Mouse (Mus musculus) right cerebral cortex, postnatal 14 days (tissue): ENCODE measurements at regions not wholly inside any gene's neighbourhood (a gene's known extent, or its start where the extent isn't known, plus 50 kb on each side); places are given as distances from the start of the nearest gene placed in this dataset.
"Not testable (repeated sequence)": the region's sequence is repeated elsewhere in the genome, so short reads cannot be mapped to it uniquely, and the experiment has no call there.

ENCODE experiments used
- DNase-seq: peaks from one replicate; pipeline ENCODE4 v3.0.0; 2022

DNA sequence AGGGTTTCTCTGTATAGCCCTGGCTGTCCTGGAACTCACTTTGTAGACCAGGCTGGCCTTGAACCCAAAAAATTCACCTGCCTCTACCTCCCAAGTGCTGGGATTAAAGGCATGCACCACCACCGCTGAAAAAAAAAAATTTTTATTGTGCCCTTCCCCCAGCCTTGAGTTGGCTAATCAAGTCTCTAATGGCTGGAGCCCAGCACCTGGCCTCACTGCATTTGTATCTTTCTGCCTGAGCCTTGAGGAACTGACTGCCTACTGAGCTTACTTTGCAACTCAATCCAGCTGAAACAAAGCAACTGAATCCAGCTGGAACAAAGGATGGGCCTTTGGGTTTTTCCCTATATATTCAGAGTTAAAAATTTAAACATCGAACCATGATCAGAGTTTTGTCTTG, 153.3 kb upstream of the Ccnh start:
- no peak for DNase-seq

DNA sequence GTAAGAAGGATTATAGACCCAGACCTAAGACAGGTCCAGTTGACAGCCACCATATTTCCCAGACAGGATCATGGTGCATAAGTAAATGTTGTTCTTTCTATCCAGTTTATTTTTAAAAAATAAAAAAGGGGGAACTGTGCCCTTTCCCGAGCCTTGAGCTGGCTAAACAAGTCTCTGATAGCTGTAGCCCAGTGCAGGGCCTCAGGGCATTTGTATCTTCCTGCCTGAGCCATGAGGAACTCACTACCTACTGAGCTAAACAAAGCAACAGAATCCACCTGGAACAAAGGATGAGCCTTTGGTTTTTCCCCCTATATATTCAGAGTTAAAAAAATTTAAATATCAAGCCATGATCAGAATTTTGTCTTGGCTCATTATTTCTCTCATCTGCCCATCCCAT, 152.4 kb upstream of the Ccnh start:
- DNase-seq: no peak

DNA sequence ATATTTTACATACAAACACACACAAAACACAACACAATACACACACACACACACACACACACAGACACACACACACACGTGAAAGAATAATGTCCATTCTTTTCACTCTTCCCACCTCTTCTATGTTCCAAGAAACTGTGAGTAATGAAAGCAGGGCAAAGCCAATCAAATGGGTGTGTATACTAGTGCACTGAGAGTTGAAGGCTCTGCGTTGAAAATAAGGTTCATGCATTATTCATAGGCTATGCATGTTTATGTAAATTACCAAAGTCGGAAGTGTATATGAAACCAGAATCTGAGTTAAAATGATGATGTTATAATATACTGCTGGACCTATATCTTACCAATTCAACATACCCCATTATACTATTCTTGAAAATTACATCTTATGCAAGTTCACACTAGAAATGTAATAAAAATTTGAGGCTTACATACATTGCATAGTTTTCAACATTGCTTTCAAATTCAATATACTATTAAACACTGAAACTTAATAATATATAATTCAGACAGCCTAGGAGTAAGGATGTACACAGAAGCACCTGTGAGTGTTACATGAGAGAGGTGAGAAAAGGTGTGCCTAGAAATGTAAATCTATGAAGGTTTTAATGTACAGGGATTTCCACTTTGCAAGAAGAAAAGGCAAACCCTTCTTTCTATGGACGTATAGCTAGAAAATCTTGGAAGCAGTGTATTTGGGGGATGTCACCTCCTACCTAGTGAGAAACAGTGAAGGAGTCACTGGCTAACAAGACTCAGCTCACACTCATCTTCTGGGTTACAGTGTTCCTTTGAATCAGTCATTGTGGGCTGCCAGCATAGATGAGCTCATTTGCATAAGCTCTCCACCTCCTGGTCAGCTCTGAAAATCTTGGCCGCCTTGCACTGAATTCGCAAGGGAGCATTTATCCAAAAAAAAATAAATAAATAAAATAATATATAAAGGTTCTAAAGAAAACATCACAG, 122.3 kb upstream of the Ccnh start:
- peak; percentile 9 for DNase-seq

DNA sequence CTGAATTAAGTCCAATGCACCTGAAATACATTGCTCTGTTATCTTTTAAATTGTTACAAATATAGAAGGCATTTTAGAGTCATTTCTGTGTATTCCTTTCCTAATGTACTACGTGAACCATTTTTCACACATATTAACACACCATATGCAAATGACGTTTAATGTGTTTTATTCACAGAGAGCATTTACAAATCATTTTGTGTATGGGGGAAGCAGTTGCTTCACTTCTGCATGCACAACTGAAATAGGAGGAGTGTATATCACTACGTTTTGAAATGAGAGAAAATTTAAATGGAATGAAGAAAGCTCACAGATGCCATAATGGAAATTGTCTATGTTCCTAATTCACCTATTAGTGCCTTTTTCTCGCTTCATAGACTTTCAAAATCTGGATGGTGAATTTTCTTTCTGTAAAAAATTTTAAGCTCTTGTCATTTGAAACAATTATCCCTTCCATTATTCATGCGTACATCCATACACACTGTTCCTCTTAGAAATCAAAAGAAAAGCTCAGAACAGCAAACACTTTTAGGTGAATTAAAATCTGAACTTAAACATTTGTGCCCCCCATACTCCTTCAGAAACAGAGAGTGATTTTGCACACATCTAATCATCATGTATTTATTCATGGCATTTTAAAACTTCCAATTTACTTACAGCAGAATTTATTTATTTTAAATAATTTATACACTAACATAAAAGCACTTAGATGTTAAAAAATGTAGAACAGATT, 121.5 kb upstream of the Ccnh start:
- DNase-seq: no peak

DNA sequence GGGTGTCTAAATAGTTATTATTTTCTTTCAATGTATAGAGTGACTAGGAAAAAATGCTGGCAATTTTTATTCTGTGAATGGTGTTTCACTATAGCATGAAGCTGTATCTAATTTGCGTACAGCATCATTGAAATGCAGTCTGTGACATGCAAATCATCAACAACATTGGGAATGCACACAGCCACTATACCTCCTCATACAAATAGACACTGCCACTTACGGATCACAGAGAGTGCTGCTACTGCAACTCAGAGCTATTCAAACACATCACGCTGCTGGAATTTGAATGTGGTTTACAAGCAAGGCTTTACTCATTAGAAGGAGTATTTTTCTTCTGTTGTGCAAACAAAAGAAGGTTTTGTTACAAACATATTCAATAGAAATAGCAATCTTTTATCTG, 120.8 kb upstream of the Ccnh start:
- no peak for DNase-seq

DNA sequence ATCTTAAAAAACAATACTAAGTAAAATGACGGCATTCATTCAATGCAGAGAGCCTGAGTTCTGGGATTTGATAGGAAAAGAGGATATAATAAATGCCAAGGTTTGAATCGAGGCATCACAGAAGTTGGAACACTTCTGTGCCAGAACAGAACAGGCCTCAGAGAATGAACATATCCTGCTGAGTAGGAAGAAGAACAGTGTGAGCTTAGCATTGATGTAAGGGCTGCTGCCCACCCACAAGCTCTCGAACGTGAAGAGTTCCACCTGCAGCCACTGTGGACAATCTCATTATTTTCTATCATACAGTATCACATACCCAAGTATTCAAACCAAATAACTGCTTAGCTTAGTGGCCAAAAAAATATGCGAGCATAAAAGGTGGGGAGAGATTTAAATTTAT, 105.9 kb upstream of the Ccnh start:
- no peak for DNase-seq

DNA sequence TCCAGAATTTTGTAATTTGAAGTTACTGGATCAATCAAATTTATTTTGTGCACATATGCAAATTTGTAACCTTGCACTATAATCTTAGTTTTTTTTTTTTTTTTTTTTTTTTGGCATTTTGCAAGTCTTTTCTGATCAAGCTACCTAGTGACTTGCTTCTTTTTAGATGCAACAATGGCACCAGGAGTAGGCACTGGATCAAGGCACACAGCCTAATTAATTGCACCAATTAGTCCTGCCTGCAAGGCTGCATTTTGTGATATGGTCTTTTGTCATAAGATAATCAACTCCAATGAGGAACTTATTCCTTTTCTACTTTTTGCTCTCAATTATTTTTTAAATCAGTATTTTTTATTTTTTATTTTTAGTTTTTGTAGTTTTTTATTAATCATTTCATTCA, 105.5 kb upstream of the Ccnh start:
- no peak for DNase-seq

DNA sequence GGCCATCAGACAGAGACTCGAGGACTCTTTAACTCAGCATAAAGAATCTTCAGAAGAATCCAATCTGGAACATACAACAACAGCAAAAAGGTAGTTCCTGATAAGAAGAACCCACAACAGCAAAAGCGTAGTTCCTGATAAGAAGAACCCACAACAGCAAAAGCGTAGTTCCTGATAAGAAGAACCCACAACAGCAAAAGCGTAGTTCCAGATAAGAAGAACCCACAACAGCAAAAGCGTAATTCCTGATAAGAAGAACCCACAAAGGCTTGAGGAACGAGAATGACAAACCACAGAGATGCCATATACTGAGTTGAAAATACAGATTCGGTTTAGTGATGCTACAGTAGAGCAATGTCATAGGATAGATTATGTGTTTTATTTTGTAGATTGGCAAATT, 93.0 kb upstream of the Ccnh start:
- DNase-seq: no peak

DNA sequence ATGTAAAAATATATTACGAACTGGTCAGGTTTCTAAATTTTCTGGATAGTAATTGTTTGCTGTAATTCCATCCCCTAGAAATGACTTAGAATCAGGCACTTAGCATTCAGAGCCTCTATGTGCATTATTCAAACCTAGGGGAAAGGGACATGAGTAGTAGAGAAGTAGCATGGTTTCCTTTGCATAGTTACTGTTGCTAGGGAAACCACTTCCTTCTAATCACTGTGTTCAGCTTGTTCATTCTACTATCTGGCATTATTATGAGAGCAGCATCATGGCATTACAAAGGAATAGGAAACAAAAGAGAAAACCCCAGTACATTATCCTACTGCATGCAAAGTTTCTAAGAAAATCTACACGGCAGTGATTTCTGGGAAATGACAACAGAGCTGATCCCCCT, 65.9 kb upstream of the Ccnh start:
- no peak for DNase-seq

DNA sequence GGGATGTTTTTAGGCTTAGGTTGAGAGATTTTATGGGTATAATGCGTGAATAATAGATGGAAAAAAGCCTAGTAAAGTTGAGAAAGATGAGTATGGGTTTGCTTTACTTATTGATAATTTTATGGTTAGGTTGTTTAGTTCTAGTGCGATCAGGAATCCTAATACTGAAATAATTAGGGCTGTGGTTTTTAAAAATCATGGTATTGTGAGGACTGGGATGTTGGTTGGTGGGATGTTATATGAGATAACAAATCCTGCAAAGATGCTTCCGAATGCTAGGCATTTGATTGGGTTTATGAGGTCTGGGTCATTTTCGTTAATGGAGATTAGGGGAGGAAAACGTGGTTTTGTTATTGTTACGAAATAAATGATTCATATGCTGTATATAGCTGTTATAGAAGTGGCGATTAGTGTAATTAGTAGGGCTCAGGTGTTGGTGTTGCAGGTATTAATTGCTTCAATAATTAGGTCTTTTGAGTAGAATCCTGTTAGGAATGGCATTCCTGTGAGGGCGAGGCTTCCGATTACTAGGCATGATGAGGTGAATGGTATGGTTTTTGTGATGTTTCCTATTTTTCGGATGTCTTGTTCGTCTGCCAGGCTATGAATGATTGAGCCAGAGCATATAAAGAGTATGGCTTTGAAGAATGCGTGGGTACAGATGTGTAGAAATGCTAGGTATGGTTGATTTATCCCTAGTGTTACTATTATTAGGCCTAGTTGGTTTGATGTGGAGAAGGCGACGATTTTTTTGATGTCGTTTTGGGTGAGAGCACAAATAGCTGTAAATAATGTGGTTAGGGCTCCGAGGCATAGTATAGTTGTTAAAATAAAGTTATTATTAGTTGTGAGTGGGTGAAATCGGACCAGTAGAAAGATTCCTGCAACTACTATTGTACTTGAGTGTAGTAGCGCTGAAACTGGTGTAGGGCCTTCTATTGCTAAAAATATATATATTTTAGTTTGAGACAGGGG, 62.3 kb upstream of the Ccnh start:
- not testable (repeated sequence) for DNase-seq

DNA sequence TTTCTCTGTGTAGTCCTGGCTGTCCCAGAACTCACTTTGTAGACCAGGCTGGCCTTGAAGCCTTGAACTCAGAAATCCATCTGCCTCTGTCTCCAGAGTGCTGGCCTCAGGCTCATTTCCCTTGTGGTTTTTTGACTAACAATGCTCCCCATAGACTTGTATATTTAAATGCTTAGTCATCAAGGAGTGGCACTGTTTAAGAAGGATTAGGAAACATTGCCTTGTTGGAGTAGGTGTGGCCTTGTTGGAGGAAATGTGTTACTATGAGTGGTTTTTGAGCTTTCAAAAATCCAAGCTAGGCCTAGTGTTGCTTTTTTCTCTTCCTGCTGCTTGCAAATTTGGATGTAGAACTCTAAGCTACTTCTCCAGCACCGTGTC, 61.7 kb upstream of the Ccnh start:
- DNase-seq: no peak
